Mouse (Mus musculus): ENCODE measurements around the gene Gtdc1. TPM values are rescaled to one million over a fixed set of nuclear protein-coding genes. Genes with fewer than 3 reads are reported as not detected.

The Gtdc1 gene
- polyA plus RNA-seq, 1 experiment from 2014 or later, result 11.0 TPM

GRCm38 (mm10) chr2:44923056-44923883 lies 4.2 kb downstream of the Gtdc1 start:
- Histone ChIP-seq H3K4me2 (no peak overlapping the region), H3K36me3 (no peaks in the 10 kb centered on the region), H3K4me3 (replicated peaks) (no peak overlapping the region), H3K27ac (no peak overlapping the region), H3K9ac (no peak overlapping the region), H3K9me3 (replicated peaks) (no peaks in the 10 kb centered on the region), H3K27me3 (no peaks in the 10 kb centered on the region), H3K4me1 (peaks cover 5% of the 10 kb centered on the region; the same call in 1 of the 2 replicates)
- WGBS, result 88% methylated on average over 8 of the region's 8 CpGs
- no peak for ATAC-seq (replicated peaks; ENCODE audit: low FRiP score)

- no peak overlapping the region for H3K4me3 ChIP-seq (replicated peaks)
- H3K4me2 ChIP-seq, result no peak overlapping the region
- H3K9me3 ChIP-seq (replicated peaks), result no peaks in the 10 kb centered on the region
- WGBS, result 96% methylated on average over 2 of the region's 2 CpGs
- H3K36me3 ChIP-seq, result no peaks in the 10 kb centered on the region
- peaks cover 5% of the 10 kb centered on the region; the same call in 1 of the 2 replicates for H3K4me1 ChIP-seq
- no peaks in the 10 kb centered on the region for H3K27me3 ChIP-seq
- no peak overlapping the region for H3K9ac ChIP-seq
- ATAC-seq (replicated peaks; ENCODE audit: low FRiP score), result no peak
- H3K27ac ChIP-seq, result no peak overlapping the region
Measured at GRCm38 (mm10) chr2:44922500-44922899, 5.0 kb downstream of the Gtdc1 start.

DNA sequence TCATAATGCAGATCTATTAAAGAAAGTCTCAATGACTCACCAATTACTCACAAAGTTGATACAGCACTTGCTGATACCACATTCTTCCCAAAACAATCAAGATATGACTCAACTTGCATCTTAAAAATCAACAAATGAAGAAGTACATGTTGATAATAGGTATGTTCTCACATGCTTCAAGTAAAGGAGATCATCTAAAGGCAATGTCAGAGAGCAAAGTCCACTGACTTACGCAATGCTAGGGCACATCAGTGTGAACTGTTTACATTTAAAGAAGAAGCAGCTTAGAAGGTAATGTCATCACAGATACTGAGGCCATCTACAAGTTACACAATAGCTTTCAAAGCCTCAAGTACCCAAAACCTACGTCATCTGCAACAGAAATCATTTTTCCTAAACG lies 7.0 kb downstream of the Gtdc1 start:
- H3K27me3 ChIP-seq, result no peaks in the 10 kb centered on the region
- H3K9me3 ChIP-seq (replicated peaks), result no peaks in the 10 kb centered on the region
- H3K27ac ChIP-seq, result no peak overlapping the region
- H3K4me1 ChIP-seq, result peaks cover under 1% of the 10 kb centered on the region; the same call in 1 of the 2 replicates
- H3K9ac ChIP-seq, result no peak overlapping the region
- no peaks in the 10 kb centered on the region for H3K36me3 ChIP-seq
- no peak overlapping the region for H3K4me3 ChIP-seq (replicated peaks)
- 77% methylated on average over 3 of the region's 3 CpGs for WGBS
- ATAC-seq (replicated peaks; ENCODE audit: low FRiP score), result no peak
- H3K4me2 ChIP-seq, result no peak overlapping the region

GRCm38 (mm10) chr2:44919326-44919725 lies 8.1 kb downstream of the Gtdc1 start:
- Histone ChIP-seq H3K36me3 (no peaks in the 10 kb centered on the region), H3K9ac (no peak overlapping the region), H3K4me2 (no peak overlapping the region), H3K4me3 (replicated peaks) (no peak overlapping the region), H3K9me3 (replicated peaks) (no peaks in the 10 kb centered on the region), H3K27ac (no peak overlapping the region), H3K27me3 (no peaks in the 10 kb centered on the region), H3K4me1 (no peaks in the 10 kb centered on the region)
- ATAC-seq (replicated peaks; ENCODE audit: low FRiP score), result no peak
- WGBS, result 72% methylated on average over 1 of the region's 1 CpGs

DNA sequence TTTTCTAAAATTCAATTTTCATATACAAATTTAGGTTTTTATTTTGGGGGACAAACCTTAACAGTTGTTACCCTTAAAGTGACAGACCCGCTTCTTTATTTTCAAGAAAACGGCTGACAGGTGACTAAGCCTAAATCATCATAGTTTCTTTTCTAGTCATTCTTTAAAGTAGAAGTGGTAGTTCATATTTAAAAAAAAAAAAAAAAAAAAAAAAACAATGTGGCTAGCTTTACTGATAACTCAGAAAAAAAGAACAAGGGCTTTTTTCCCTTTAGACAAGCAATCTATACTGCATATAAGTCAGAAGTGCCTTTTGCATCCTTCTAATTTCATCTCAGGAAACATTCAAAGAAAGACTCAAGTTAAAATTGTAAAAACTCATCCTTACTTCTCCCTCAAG lies 8.7 kb downstream of the Gtdc1 start:
- no peak for ATAC-seq (replicated peaks; ENCODE audit: low FRiP score)
- H3K36me3 ChIP-seq, result no peaks in the 10 kb centered on the region
- no peak overlapping the region for H3K27ac ChIP-seq
- H3K9me3 ChIP-seq (replicated peaks), result no peaks in the 10 kb centered on the region
- H3K27me3 ChIP-seq, result no peaks in the 10 kb centered on the region
- no peak overlapping the region for H3K4me3 ChIP-seq (replicated peaks)
- 94% methylated on average over 2 of the region's 2 CpGs for WGBS
- H3K4me2 ChIP-seq, result no peak overlapping the region
- no peaks in the 10 kb centered on the region for H3K4me1 ChIP-seq
- H3K9ac ChIP-seq, result no peak overlapping the region

GRCm38 (mm10) chr2:44916286-44916685 lies 11.2 kb downstream of the Gtdc1 start:
- Histone ChIP-seq H3K4me2 (no peak overlapping the region), H3K4me1 (no peaks in the 10 kb centered on the region)
- no peak for ATAC-seq (replicated peaks; ENCODE audit: low FRiP score)

GRCm38 (mm10) chr2:44897801-44898200 lies 29.7 kb downstream of the Gtdc1 start:
- no peaks in the 10 kb centered on the region for H3K9me3 ChIP-seq (replicated peaks)
- WGBS, result 98% methylated on average over 1 of the region's 1 CpGs
- ATAC-seq (replicated peaks; ENCODE audit: low FRiP score), result no peak
- H3K9ac ChIP-seq, result no peak overlapping the region
- H3K27ac ChIP-seq, result no peak overlapping the region
- no peak overlapping the region for H3K4me2 ChIP-seq
- no peaks in the 10 kb centered on the region for H3K36me3 ChIP-seq
- H3K4me1 ChIP-seq, result no peaks in the 10 kb centered on the region
- no peak overlapping the region for H3K4me3 ChIP-seq (replicated peaks)
- no peaks in the 10 kb centered on the region for H3K27me3 ChIP-seq

More at GRCm38 (mm10) chr2:44916286-44916685, 11.2 kb downstream of the Gtdc1 start:
- no peak overlapping the region for H3K9ac ChIP-seq
- H3K27ac ChIP-seq, result no peak overlapping the region
- no peaks in the 10 kb centered on the region for H3K27me3 ChIP-seq
- no peak overlapping the region for H3K4me3 ChIP-seq (replicated peaks)
- no peaks in the 10 kb centered on the region for H3K36me3 ChIP-seq
- H3K9me3 ChIP-seq (replicated peaks), result no peaks in the 10 kb centered on the region

DNA sequence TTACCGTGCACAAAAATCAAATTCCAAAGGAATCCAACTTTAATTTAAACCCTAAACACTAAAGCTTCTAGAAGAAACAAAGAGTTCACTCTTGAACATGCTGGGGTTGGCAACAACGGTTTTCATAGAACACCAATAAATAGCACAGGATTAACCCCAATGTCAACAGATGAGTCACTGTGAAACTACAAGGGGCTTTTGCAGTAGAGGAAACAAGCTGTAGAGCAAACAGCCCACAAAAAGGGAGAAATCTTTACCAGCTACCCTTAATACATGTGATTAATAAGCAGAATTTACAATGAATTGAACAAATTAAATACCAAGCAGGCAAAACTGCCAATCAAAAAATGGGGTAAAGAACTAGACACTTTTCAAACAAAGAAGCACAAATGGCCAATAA lies 53.7 kb downstream of the Gtdc1 start:
- Histone ChIP-seq H3K36me3 (no peaks in the 10 kb centered on the region), H3K27ac (no peak overlapping the region), H3K27me3 (no peaks in the 10 kb centered on the region), H3K4me3 (replicated peaks) (no peak overlapping the region), H3K9ac (no peak overlapping the region), H3K4me2 (no peak overlapping the region), H3K4me1 (no peaks in the 10 kb centered on the region), H3K9me3 (replicated peaks) (no peaks in the 10 kb centered on the region)
- 85% methylated on average over 2 of the region's 2 CpGs for WGBS
- no peak for ATAC-seq (replicated peaks; ENCODE audit: low FRiP score)

GRCm38 (mm10) chr2:44864726-44865125 lies 62.7 kb downstream of the Gtdc1 start:
- no peak overlapping the region for H3K27ac ChIP-seq
- H3K9me3 ChIP-seq (replicated peaks), result no peaks in the 10 kb centered on the region
- no peaks in the 10 kb centered on the region for H3K36me3 ChIP-seq
- H3K4me1 ChIP-seq, result no peaks in the 10 kb centered on the region
- no peak overlapping the region for H3K4me2 ChIP-seq
- no peak overlapping the region for H3K4me3 ChIP-seq (replicated peaks)
- H3K27me3 ChIP-seq, result no peaks in the 10 kb centered on the region
- no peak for ATAC-seq (replicated peaks; ENCODE audit: low FRiP score)
- H3K9ac ChIP-seq, result no peak overlapping the region

- 87% methylated on average over 2 of the region's 2 CpGs for WGBS
- Histone ChIP-seq H3K9me3 (replicated peaks) (0 out of 2 replicates have a peak, but pooled peaks cover 3% of the 10 kb centered on the region), H3K4me2 (no peak overlapping the region), H3K4me3 (replicated peaks) (no peak overlapping the region), H3K27me3 (no peaks in the 10 kb centered on the region), H3K4me1 (no peaks in the 10 kb centered on the region), H3K36me3 (peaks cover 6% of the 10 kb centered on the region; the same call in 1 of the 2 replicates), H3K27ac (no peak overlapping the region), H3K9ac (no peak overlapping the region)
- no peak for ATAC-seq (replicated peaks; ENCODE audit: low FRiP score)
Measured at GRCm38 (mm10) chr2:44854475-44854874, 73.0 kb downstream of the Gtdc1 start.

- H3K4me3 ChIP-seq (replicated peaks), result no peak overlapping the region
- H3K4me1 ChIP-seq, result no peaks in the 10 kb centered on the region
- H3K9me3 ChIP-seq (replicated peaks), result 0 out of 2 replicates have a peak, but pooled peaks cover 3% of the 10 kb centered on the region
- H3K27ac ChIP-seq, result no peak overlapping the region
- peaks cover 6% of the 10 kb centered on the region; the same call in 1 of the 2 replicates for H3K36me3 ChIP-seq
- no peak for ATAC-seq (replicated peaks; ENCODE audit: low FRiP score)
- no peaks in the 10 kb centered on the region for H3K27me3 ChIP-seq
- no peak overlapping the region for H3K9ac ChIP-seq
- H3K4me2 ChIP-seq, result no peak overlapping the region
Measured at GRCm38 (mm10) chr2:44849666-44850065, 77.8 kb downstream of the Gtdc1 start.

DNA sequence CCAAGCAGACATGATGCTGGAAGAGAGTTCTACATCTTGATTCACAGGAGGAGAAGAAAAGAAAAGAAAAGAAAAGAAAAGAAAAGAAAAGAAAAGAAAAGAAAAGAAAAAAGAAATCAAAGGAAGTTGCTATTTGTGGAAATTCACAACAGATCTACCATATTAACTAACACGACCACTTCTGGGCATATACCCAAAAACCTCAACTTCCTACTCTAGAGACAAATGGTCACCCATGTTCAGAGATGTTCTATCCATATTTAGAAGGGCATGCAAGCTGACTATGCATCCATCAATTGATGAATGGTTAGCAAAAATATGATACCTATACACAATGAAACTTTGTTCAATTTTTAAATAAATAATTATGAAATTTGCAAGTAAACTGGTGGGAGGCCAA lies 79.3 kb downstream of the Gtdc1 start:
- Histone ChIP-seq H3K27me3 (no peaks in the 10 kb centered on the region), H3K36me3 (peaks cover 6% of the 10 kb centered on the region; the same call in 1 of the 2 replicates), H3K9me3 (replicated peaks) (0 out of 2 replicates have a peak, but pooled peaks cover 3% of the 10 kb centered on the region), H3K4me2 (no peak overlapping the region), H3K4me3 (replicated peaks) (no peak overlapping the region), H3K9ac (no peak overlapping the region), H3K4me1 (no peaks in the 10 kb centered on the region), H3K27ac (no peak overlapping the region)
- ATAC-seq (replicated peaks; ENCODE audit: low FRiP score), result no peak
- 90% methylated on average over 1 of the region's 1 CpGs for WGBS

DNA sequence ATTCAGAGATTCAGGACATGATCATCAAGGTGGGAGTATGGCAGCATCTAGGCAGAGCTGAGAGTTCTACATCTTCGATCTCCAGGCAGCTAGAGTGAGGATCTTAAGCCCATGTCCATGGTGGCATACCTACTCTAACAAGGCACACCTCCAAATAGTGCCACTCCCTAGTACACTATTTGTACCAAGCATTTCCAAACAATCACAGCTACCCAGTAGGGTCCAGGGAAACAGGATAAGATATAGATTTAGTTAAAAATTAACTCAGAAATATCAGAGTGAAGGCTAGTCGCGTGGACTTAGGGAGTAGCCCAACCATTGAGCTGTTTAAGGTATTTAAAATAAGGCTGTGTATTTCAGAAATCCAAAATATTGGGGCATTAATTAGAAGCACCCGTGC lies 82.0 kb downstream of the Gtdc1 start:
- no peaks in the 10 kb centered on the region for H3K4me1 ChIP-seq
- no peaks in the 10 kb centered on the region for H3K27me3 ChIP-seq
- H3K36me3 ChIP-seq, result no peaks in the 10 kb centered on the region
- no peak overlapping the region for H3K4me2 ChIP-seq
- no peaks in the 10 kb centered on the region for H3K9me3 ChIP-seq (replicated peaks)
- 86% methylated on average over 4 of the region's 4 CpGs for whole genome bisulfite sequencing
- no peak overlapping the region for H3K27ac ChIP-seq
- no peak overlapping the region for H3K4me3 ChIP-seq (replicated peaks)
- no peak for ATAC-seq (replicated peaks; ENCODE audit: low FRiP score)
- no peak overlapping the region for H3K9ac ChIP-seq
